Mouse (Mus musculus) brown adipose tissue, adult 24 weeks (tissue): ENCODE data around the gene Ttc23. TPM values are rescaled to one million over a fixed set of nuclear protein-coding genes. Genes with fewer than 3 reads are reported as not detected.

Experiments used
- H3K27ac ChIP-seq: fragments of 200-500 bp; replicated peaks from 2 replicates; pipeline ENCODE4 v1.5.1; 2012; ENCODE audit warnings: low read depth, mild to moderate bottlenecking, low read length
- H3K4me1 ChIP-seq: fragments of 200-500 bp; 2 replicates; pipeline ENCODE4 v1.6.1; 2012; ENCODE audit warnings: low read length, mixed read lengths; ENCODE audit not compliant: control insufficient read depth, insufficient read depth, insufficient read length
- H3K4me3 ChIP-seq: fragments of 200-500 bp; 2 replicates; pipeline ENCODE4 v1.5.1; 2012; ENCODE audit warnings: low read depth, mild to moderate bottlenecking, low read length, moderate library complexity; ENCODE audit not compliant: insufficient read depth
- polyA plus RNA-seq: library from polyadenylated mRNA; stranded (reverse); fragments of >200 nt; gene quantifications from 2 replicates; pipeline ENCODE4 v1.2.4, GENCODE M21; 2012; ENCODE audit not compliant: missing spikeins, insufficient read depth, insufficient read length

Ttc23 gene
- polyA plus RNA-seq, 1 experiment: 16.1 TPM

- H3K27ac ChIP-seq: no peak overlapping the region
- H3K4me3 ChIP-seq: no peak overlapping the region
- no peaks in the 10 kb centered on the region for H3K4me1 ChIP-seq
These were observed 52.1 kb downstream of the Ttc23 start for GRCm38 (mm10) chr7:67699301-67699700.

GRCm38 (mm10) chr7:67700846-67701245, 53.6 kb downstream of the Ttc23 start:
- no peak overlapping the region for H3K4me3 ChIP-seq
- no peak overlapping the region for H3K27ac ChIP-seq
- no peaks in the 10 kb centered on the region for H3K4me1 ChIP-seq

GRCm38 (mm10) chr7:67701252-67701914, 54.2 kb downstream of the Ttc23 start:
- H3K4me1 ChIP-seq: no peaks in the 10 kb centered on the region
- H3K27ac ChIP-seq: no peak overlapping the region
- no peak overlapping the region for H3K4me3 ChIP-seq

GRCm38 (mm10) chr7:67708160-67708559, 61.0 kb downstream of the Ttc23 start:
- Histone ChIP-seq H3K4me1 (no peaks in the 10 kb centered on the region), H3K27ac (no peak overlapping the region)

GRCm38 (mm10) chr7:67710216-67710615, 63.0 kb downstream of the Ttc23 start:
- Histone ChIP-seq H3K4me1 (no peaks in the 10 kb centered on the region), H3K4me3 (no peak overlapping the region), H3K27ac (no peak overlapping the region)

More at GRCm38 (mm10) chr7:67708160-67708559, 61.0 kb downstream of the Ttc23 start:
- no peak overlapping the region for H3K4me3 ChIP-seq

GRCm38 (mm10) chr7:67713820-67714510, 66.8 kb downstream of the Ttc23 start:
- H3K4me3 ChIP-seq: peak overlapping the region; percentile 39
- H3K27ac ChIP-seq: peak overlapping the region; percentile 94
- peaks cover 15% of the 10 kb centered on the region for H3K4me1 ChIP-seq

GRCm38 (mm10) chr7:67715176-67715575, 68.0 kb downstream of the Ttc23 start:
- Histone ChIP-seq H3K4me3 (peak overlapping the region; percentile 52), H3K4me1 (peaks cover 15% of the 10 kb centered on the region), H3K27ac (peak overlapping the region; percentile 97)

- H3K27ac ChIP-seq: peak overlapping the region; percentile 97
- peak overlapping the region; percentile 52 for H3K4me3 ChIP-seq
- H3K4me1 ChIP-seq: peaks cover 15% of the 10 kb centered on the region
These were observed 69.1 kb downstream of the Ttc23 start for GRCm38 (mm10) chr7:67716213-67716878.

- H3K27ac ChIP-seq: peak overlapping the region; percentile 97
- H3K4me1 ChIP-seq: peaks cover 15% of the 10 kb centered on the region
- 0 out of 2 replicates have a peak overlapping the region, but pooled peaks have one; percentile 52 for H3K4me3 ChIP-seq
These were observed 69.7 kb downstream of the Ttc23 start for GRCm38 (mm10) chr7:67716925-67717324.

GRCm38 (mm10) chr7:67717520-67717919, 70.3 kb downstream of the Ttc23 start:
- Histone ChIP-seq H3K4me3 (no peak overlapping the region), H3K27ac (no peak overlapping the region; the same call in 1 of the 2 replicates), H3K4me1 (peaks cover 21% of the 10 kb centered on the region)

GRCm38 (mm10) chr7:67718804-67719203, 71.6 kb downstream of the Ttc23 start:
- Histone ChIP-seq H3K4me3 (no peak overlapping the region), H3K4me1 (peaks cover 24% of the 10 kb centered on the region), H3K27ac (peak overlapping the region; percentile 52)

- H3K27ac ChIP-seq: peak overlapping the region; percentile 64; the same call in 1 of the 2 replicates
- no peak overlapping the region for H3K4me3 ChIP-seq
- H3K4me1 ChIP-seq: peaks cover 22% of the 10 kb centered on the region
These were observed 75.0 kb downstream of the Ttc23 start for GRCm38 (mm10) chr7:67722163-67722562.

GRCm38 (mm10) chr7:67724536-67724935, 77.3 kb downstream of the Ttc23 start:
- no peak overlapping the region for H3K4me3 ChIP-seq
- peaks cover 13% of the 10 kb centered on the region for H3K4me1 ChIP-seq

GRCm38 (mm10) chr7:67725016-67725415, 77.8 kb downstream of the Ttc23 start:
- peaks cover 13% of the 10 kb centered on the region for H3K4me1 ChIP-seq
- H3K27ac ChIP-seq: no peak overlapping the region
- H3K4me3 ChIP-seq: no peak overlapping the region

More at GRCm38 (mm10) chr7:67724536-67724935, 77.3 kb downstream of the Ttc23 start:
- no peak overlapping the region for H3K27ac ChIP-seq

GRCm38 (mm10) chr7:67728203-67728602, 81.0 kb downstream of the Ttc23 start:
- Histone ChIP-seq H3K27ac (no peak overlapping the region), H3K4me1 (peaks cover 9% of the 10 kb centered on the region), H3K4me3 (no peak overlapping the region)
